Mouse (Mus musculus): Measurements from ENCODE around the gene Mfsd4b1. TPM values are rescaled to one million over a fixed set of nuclear protein-coding genes. Genes with fewer than 3 reads are reported as not detected.

The Mfsd4b1 gene
- total and polyA plus RNA-seq, 3 experiments, result not detected

DNA sequence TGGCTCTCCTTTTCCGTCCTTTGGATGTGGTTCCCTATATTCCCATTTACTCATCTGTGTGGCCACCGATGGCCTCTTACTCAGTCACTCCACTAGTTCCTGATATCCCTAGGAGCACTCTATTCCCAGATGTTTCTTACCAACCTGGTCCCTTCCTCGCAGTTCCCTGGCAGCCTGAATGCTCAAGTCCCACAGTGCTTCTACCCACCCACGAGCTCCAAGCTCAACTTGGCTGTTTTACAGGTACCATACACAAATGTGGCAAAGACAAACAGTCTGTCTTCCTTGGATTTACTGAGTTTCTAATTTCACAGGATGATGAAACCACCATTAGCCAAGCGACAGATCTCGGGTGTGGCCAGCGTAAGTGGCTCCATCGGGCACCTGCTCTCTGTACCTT lies 29.4 kb upstream of the Mfsd4b1 start:
- DNase-seq (ENCODE audit: low read depth, low spot score), result no peak
- TF ChIP-seq BHLHE40 (IDR thresholded peaks at IDR 0.05; ENCODE audit: borderline replicate concordance, low read depth, low read length), result no peak
- TF ChIP-seq CTCF (IDR thresholded peaks at IDR 0.05 in 2 of 3, conservative IDR thresholded peaks at IDR 0.05 in 1 of 3; ENCODE audit: control insufficient read depth in 1 of 3, insufficient read depth in 1 of 3, low read depth in 2 of 3, low read length in 3 of 3, poor library complexity in 1 of 3, severe bottlenecking in 1 of 3), result no peak
- TF ChIP-seq SMC3 (IDR thresholded peaks at IDR 0.05; ENCODE audit: low read depth, low read length), result no peak
- TF ChIP-seq ZMIZ1 (IDR thresholded peaks at IDR 0.05; ENCODE audit: low read depth, low read length), result no peak
- TF ChIP-seq MXI1 (IDR thresholded peaks at IDR 0.05; ENCODE audit: low read depth, low read length), result no peak
- TF ChIP-seq KAT2A (conservative IDR thresholded peaks at IDR 0.05; ENCODE audit: low read depth, low read length), result no peak
- TF ChIP-seq NRF1 (IDR thresholded peaks at IDR 0.05; ENCODE audit: insufficient read depth, low read depth, low read length, poor library complexity, severe bottlenecking), result no peak
- no peak for TF ChIP-seq MAX (IDR thresholded peaks at IDR 0.05; ENCODE audit: low read length)
- TF ChIP-seq HCFC1 (IDR thresholded peaks at IDR 0.05; ENCODE audit: low read depth, low read length), result no peak
- no peak for TF ChIP-seq GABPA (IDR thresholded peaks at IDR 0.05; ENCODE audit: low read depth, low read length)
- no peak for TF ChIP-seq MYC (IDR thresholded peaks at IDR 0.05; ENCODE audit: low read depth, low read length)
- TF ChIP-seq NELFE (IDR thresholded peaks at IDR 0.05; ENCODE audit: low read depth, low read length), result no peak
- TF ChIP-seq RAD21 (IDR thresholded peaks at IDR 0.05; ENCODE audit: low read depth, low read length), result no peak
- TF ChIP-seq TAL1 (IDR thresholded peaks at IDR 0.05; ENCODE audit: low read length), result no peak
- TF ChIP-seq E2F4 (IDR thresholded peaks at IDR 0.05; ENCODE audit: borderline replicate concordance, low read depth, low read length), result no peak
- no peak for TF ChIP-seq MEF2A (IDR thresholded peaks at IDR 0.05; ENCODE audit: extremely low read depth, insufficient replicate concordance, low read depth, low read length, poor library complexity, severe bottlenecking)
- Histone ChIP-seq H3K4me3 (ENCODE audit: control insufficient read depth in 1 of 2, insufficient read depth in 1 of 2, low read depth in 2 of 2, low read length in 2 of 2) (no peak overlapping the region), H3K79me2 (ENCODE audit: control insufficient read depth, insufficient read depth, low read length, poor library complexity) (no peaks in the 10 kb centered on the region), H3K27ac (ENCODE audit: control insufficient read depth, low read depth, low read length) (no peak overlapping the region), H3K36me3 (ENCODE audit: control insufficient read depth in 1 of 2, insufficient read depth in 2 of 2, low read length in 2 of 2) (no peaks in the 10 kb centered on the region; a peak in 1 of 4 replicates), H3K9ac (ENCODE audit: control insufficient read depth, low read depth, low read length, poor library complexity, severe bottlenecking) (no peak overlapping the region), H3K4me1 (ENCODE audit: control insufficient read depth in 1 of 2, insufficient read depth in 2 of 2, low read length in 2 of 2) (no peaks in the 10 kb centered on the region), H3K9me3 (replicated peaks; ENCODE audit: insufficient read depth, low read length) (no peaks in the 10 kb centered on the region), H3K27me3 (ENCODE audit: control insufficient read depth in 1 of 2, insufficient read depth in 2 of 2, low read length in 2 of 2) (no peaks in the 10 kb centered on the region)

- Histone ChIP-seq H3K36me3 (ENCODE audit: control insufficient read depth in 1 of 2, insufficient read depth in 2 of 2, low read length in 2 of 2) (no peaks in the 10 kb centered on the region; a peak in 1 of 4 replicates), H3K4me1 (ENCODE audit: control insufficient read depth in 1 of 2, insufficient read depth in 2 of 2, low read length in 2 of 2) (no peaks in the 10 kb centered on the region), H3K4me3 (ENCODE audit: control insufficient read depth in 1 of 2, insufficient read depth in 1 of 2, low read depth in 2 of 2, low read length in 2 of 2) (no peak overlapping the region), H3K9me3 (replicated peaks; ENCODE audit: insufficient read depth, low read length) (no peaks in the 10 kb centered on the region), H3K27me3 (ENCODE audit: control insufficient read depth in 1 of 2, insufficient read depth in 2 of 2, low read length in 2 of 2) (no peaks in the 10 kb centered on the region), H3K79me2 (ENCODE audit: control insufficient read depth, insufficient read depth, low read length, poor library complexity) (no peaks in the 10 kb centered on the region), H3K27ac (ENCODE audit: control insufficient read depth, low read depth, low read length) (no peak overlapping the region), H3K9ac (ENCODE audit: control insufficient read depth, low read depth, low read length, poor library complexity, severe bottlenecking) (no peak overlapping the region)
- no peak for DNase-seq (ENCODE audit: low read depth, low spot score)
- TF ChIP-seq MYC (IDR thresholded peaks at IDR 0.05; ENCODE audit: low read depth, low read length) (no peak), EP300 (IDR thresholded peaks at IDR 0.05; ENCODE audit: low read depth in 1 of 2, low read length in 2 of 2) (no peak), MAZ (IDR thresholded peaks at IDR 0.05; ENCODE audit: low read depth, low read length) (no peak), NELFE (IDR thresholded peaks at IDR 0.05; ENCODE audit: low read depth, low read length) (no peak), MYB (IDR thresholded peaks at IDR 0.05; ENCODE audit: low read depth, low read length) (no peak), TBP (IDR thresholded peaks at IDR 0.05; ENCODE audit: low read depth, low read length) (no peak), HCFC1 (IDR thresholded peaks at IDR 0.05; ENCODE audit: low read depth, low read length) (no peak)
Measured at GRCm38 (mm10) chr10:40053896-40054295, 28.8 kb upstream of the Mfsd4b1 start.
